Mouse (Mus musculus): Measurements from ENCODE around the gene Krt80. TPM values are rescaled to one million over a fixed set of nuclear protein-coding genes. Genes with fewer than 3 reads are reported as not detected.

The Krt80 gene
- polyA plus RNA-seq, 2 experiments: 3.3 to 3.8 TPM

DNA sequence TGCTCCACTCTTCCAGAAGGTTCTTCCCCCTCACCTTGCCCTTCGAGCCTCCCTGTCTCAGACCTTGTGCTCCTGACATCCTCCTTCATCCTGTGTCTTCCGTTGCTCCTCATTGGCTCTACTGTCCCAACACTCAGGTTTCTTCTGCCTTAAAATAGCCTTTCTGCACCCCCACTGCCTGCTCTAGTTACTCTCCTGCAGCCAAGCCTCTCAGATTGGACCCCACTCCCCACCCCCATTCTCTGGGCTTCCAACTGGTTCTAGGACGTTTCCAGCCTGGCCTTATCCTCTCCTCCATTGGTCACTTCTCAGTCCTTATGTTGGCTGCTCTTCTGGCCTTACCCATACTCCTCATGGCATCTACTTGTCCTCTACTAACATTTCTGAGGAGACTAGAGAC, 67.8 kb downstream of the Krt80 start:
- 78% methylated on average over 3 of the region's 3 CpGs for WGBS
- no peak for TF ChIP-seq POLR2A (IDR thresholded peaks at IDR 0.05; ENCODE audit: borderline replicate concordance, extremely low read depth, insufficient read depth, insufficient read length)
- Histone ChIP-seq H3K4me3 (replicated peaks; ENCODE audit: low read length) (no peak overlapping the region), H3K36me3 (ENCODE audit: control insufficient read depth, insufficient read depth, low read length) (no peaks in the 10 kb centered on the region), H3K9ac (ENCODE audit: low read depth, low read length, severe bottlenecking) (no peak overlapping the region), H3K9me3 (ENCODE audit: control insufficient read depth, low read length) (no peaks in the 10 kb centered on the region), H3K27me3 (ENCODE audit: control insufficient read depth, insufficient read depth, low read length) (no peaks in the 10 kb centered on the region), H3K4me1 (ENCODE audit: control insufficient read depth, insufficient read depth, low read length) (no peaks in the 10 kb centered on the region), H3K27ac (replicated peaks; ENCODE audit: low read depth, low read length) (no peak overlapping the region), H3K4me2 (replicated peaks; ENCODE audit: low read depth, low read length, severe bottlenecking) (no peak overlapping the region)
- no peak for ATAC-seq (ENCODE audit: low FRiP score, low read depth)
- DNase-seq (ENCODE audit: low spot score): no peak

- Histone ChIP-seq H3K9ac (ENCODE audit: low read depth, low read length, severe bottlenecking) (no peak overlapping the region), H3K4me1 (ENCODE audit: control insufficient read depth, insufficient read depth, low read length) (no peaks in the 10 kb centered on the region), H3K4me2 (replicated peaks; ENCODE audit: low read depth, low read length, severe bottlenecking) (no peak overlapping the region), H3K4me3 (replicated peaks; ENCODE audit: low read length) (no peak overlapping the region), H3K36me3 (ENCODE audit: control insufficient read depth, insufficient read depth, low read length) (no peaks in the 10 kb centered on the region), H3K9me3 (ENCODE audit: control insufficient read depth, low read length) (no peaks in the 10 kb centered on the region), H3K27me3 (ENCODE audit: control insufficient read depth, insufficient read depth, low read length) (no peaks in the 10 kb centered on the region), H3K27ac (replicated peaks; ENCODE audit: low read depth, low read length) (no peak overlapping the region)
- DNase-seq (ENCODE audit: low spot score): no peak
- no peak for ATAC-seq (ENCODE audit: low FRiP score, low read depth)
- 73% methylated on average over 6 of the region's 6 CpGs for WGBS
- no peak for TF ChIP-seq POLR2A (IDR thresholded peaks at IDR 0.05; ENCODE audit: borderline replicate concordance, extremely low read depth, insufficient read depth, insufficient read length)
These were observed 69.8 kb downstream of the Krt80 start for GRCm38 (mm10) chr15:101300128-101300527.

DNA sequence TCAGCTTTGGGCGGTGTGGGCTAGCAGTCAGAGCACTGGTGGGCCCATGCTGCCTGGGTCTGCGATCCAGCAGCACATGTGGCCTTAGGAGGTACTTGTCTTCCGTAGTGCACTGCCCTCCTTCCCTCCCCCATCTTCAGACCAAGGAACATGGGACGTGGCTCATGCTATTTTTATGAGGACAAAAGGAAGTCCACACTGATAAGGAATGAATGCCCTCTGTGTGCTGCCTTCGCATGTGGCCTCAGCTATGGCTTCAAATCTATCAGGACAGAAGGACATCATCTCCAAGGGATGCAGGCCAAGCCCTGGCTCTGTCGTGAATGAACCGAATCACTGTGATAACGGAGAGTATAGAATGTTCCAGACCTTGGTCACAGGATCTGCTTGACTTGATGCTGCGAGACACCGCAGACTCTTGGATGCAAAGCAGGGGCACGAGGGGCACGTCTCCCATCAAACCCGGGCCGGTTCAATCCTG, 70.4 kb downstream of the Krt80 start:
- no peak overlapping the region for H3K4me2 ChIP-seq (replicated peaks; ENCODE audit: low read depth, low read length, severe bottlenecking)

DNA sequence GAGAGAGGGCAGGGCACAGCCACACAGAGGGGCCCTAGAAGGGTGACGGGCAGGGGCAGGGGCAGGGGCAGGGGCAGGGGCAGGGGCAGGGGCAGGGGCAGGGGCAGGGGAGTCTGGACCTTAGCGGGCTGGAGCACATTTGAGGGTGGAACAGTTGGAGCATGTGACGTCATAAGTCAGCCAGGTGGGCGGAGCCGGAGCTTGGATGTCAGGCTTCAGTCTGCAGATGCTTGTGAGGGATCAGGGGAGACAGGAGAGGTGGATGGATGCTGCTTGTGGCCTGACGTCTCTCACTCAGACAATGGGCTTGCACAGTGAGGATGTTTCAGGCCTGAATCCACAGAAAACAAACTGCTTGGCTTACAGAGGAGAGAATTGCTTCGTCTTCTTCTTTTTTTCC, 71.4 kb downstream of the Krt80 start:
- TF ChIP-seq POLR2A (IDR thresholded peaks at IDR 0.05; ENCODE audit: borderline replicate concordance, extremely low read depth, insufficient read depth, insufficient read length): no peak
- ATAC-seq (ENCODE audit: low FRiP score, low read depth): no peak
- Histone ChIP-seq H3K36me3 (ENCODE audit: control insufficient read depth, insufficient read depth, low read length) (no peaks in the 10 kb centered on the region), H3K4me3 (replicated peaks; ENCODE audit: low read length) (no peak overlapping the region), H3K4me2 (replicated peaks; ENCODE audit: low read depth, low read length, severe bottlenecking) (peak overlapping the region; percentile 17; the same call in 1 of the 2 replicates), H3K27me3 (ENCODE audit: control insufficient read depth, insufficient read depth, low read length) (no peaks in the 10 kb centered on the region), H3K9me3 (ENCODE audit: control insufficient read depth, low read length) (no peaks in the 10 kb centered on the region), H3K27ac (replicated peaks; ENCODE audit: low read depth, low read length) (no peak overlapping the region), H3K4me1 (ENCODE audit: control insufficient read depth, insufficient read depth, low read length) (0 out of 2 replicates have a peak, but pooled peaks cover 1% of the 10 kb centered on the region), H3K9ac (ENCODE audit: low read depth, low read length, severe bottlenecking) (peak overlapping the region; percentile 28)
- WGBS: 14% methylated on average over 7 of the region's 7 CpGs
- DNase-seq (ENCODE audit: low spot score): no peak

More for the DNA sequence above, 70.4 kb downstream of the Krt80 start:
- no peak overlapping the region for H3K27ac ChIP-seq (replicated peaks; ENCODE audit: low read depth, low read length)
- H3K9me3 ChIP-seq (ENCODE audit: control insufficient read depth, low read length): no peaks in the 10 kb centered on the region
- no peak overlapping the region for H3K4me3 ChIP-seq (replicated peaks; ENCODE audit: low read length)
- no peaks in the 10 kb centered on the region for H3K36me3 ChIP-seq (ENCODE audit: control insufficient read depth, insufficient read depth, low read length)
- no peak overlapping the region for H3K9ac ChIP-seq (ENCODE audit: low read depth, low read length, severe bottlenecking)
- WGBS: 83% methylated on average over 14 of the region's 14 CpGs
- DNase-seq (ENCODE audit: low spot score): no peak
- ATAC-seq (ENCODE audit: low FRiP score, low read depth): no peak
- no peak for TF ChIP-seq POLR2A (IDR thresholded peaks at IDR 0.05; ENCODE audit: borderline replicate concordance, extremely low read depth, insufficient read depth, insufficient read length)
- no peaks in the 10 kb centered on the region for H3K4me1 ChIP-seq (ENCODE audit: control insufficient read depth, insufficient read depth, low read length)
- no peaks in the 10 kb centered on the region for H3K27me3 ChIP-seq (ENCODE audit: control insufficient read depth, insufficient read depth, low read length)

DNA sequence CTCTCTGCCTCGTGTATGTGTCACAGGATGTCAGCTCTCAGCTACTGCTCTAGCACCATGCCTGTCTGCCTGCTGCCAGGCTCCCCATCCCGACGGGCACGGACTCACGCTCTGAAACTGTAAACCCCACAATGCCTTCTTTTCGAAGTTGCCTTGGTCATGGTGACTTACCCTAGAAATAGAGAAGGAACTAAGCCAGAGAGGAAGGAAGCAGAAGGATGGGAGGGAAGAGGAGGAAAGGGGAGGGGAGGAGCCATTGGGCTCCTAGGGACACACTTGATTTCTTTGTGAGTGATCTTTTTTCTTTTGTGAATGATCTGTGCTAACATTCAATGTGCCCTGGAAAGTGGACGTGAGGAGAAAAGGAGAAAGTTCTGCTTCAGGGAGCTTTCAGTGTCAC, 72.0 kb downstream of the Krt80 start:
- 39% methylated on average over 7 of the region's 7 CpGs for WGBS
- peak overlapping the region; percentile 17; the same call in 1 of the 2 replicates for H3K4me2 ChIP-seq (replicated peaks; ENCODE audit: low read depth, low read length, severe bottlenecking)

More for the DNA sequence above, 72.0 kb downstream of the Krt80 start:
- Histone ChIP-seq H3K4me1 (ENCODE audit: control insufficient read depth, insufficient read depth, low read length) (peaks cover 7% of the 10 kb centered on the region; the same call in 1 of the 2 replicates), H3K27me3 (ENCODE audit: control insufficient read depth, insufficient read depth, low read length) (no peaks in the 10 kb centered on the region), H3K9ac (ENCODE audit: low read depth, low read length, severe bottlenecking) (peak overlapping the region; percentile 28; the same call in 1 of the 2 replicates), H3K36me3 (ENCODE audit: control insufficient read depth, insufficient read depth, low read length) (no peaks in the 10 kb centered on the region), H3K4me3 (replicated peaks; ENCODE audit: low read length) (no peak overlapping the region), H3K9me3 (ENCODE audit: control insufficient read depth, low read length) (no peaks in the 10 kb centered on the region), H3K27ac (replicated peaks; ENCODE audit: low read depth, low read length) (no peak overlapping the region)
- no peak for ATAC-seq (ENCODE audit: low FRiP score, low read depth)
- no peak for DNase-seq (ENCODE audit: low spot score)
- TF ChIP-seq POLR2A (IDR thresholded peaks at IDR 0.05; ENCODE audit: borderline replicate concordance, extremely low read depth, insufficient read depth, insufficient read length): no peak

MicroRNAs encoded within 50 kb of the gene (microRNA counts, 519-probe panel; counts per million panel counts)
- microRNA mmu-miR-1941-3p (1,940 counts per million, percentile 24 among the panel's probes with 10 or more counts), microRNA mmu-miR-1941-5p (not detected)

Small RNA genes lying within 50 kb of the gene (microRNA-seq; reads per million reads assigned to microRNA genes)
- 1.1 reads per million for gene Mir1941

Other genes with a start within 250 kb of the Krt80 start
- gene Acvrl1, start 241.6 kb downstream of the Krt80 start, polyA plus RNA-seq (2012; rRNA removed): 16.1 and 17.8 TPM in 2 replicates
- 8.2 and 10.2 TPM in 2 replicates for gene Acvrl1, start 241.6 kb downstream of the Krt80 start, polyA plus RNA-seq (2014; fragmentation: Nextera tagmentation; extraction: Ambion mirVana)
- 27.2 and 32.8 TPM in 2 replicates for gene Acvr1b, start 196.1 kb downstream of the Krt80 start, polyA plus RNA-seq (2012; rRNA removed)
- gene Acvr1b, start 196.1 kb downstream of the Krt80 start, polyA plus RNA-seq (2014; fragmentation: Nextera tagmentation; extraction: Ambion mirVana): 12.3 and 12.9 TPM in 2 replicates
- 20.5 and 25.8 TPM in 2 replicates for gene Grasp, start 146.0 kb downstream of the Krt80 start, polyA plus RNA-seq (2012; rRNA removed)
- 7.4 and 7.5 TPM in 2 replicates for gene Grasp, start 146.0 kb downstream of the Krt80 start, polyA plus RNA-seq (2014; fragmentation: Nextera tagmentation; extraction: Ambion mirVana)
- 19.6 and 31.2 TPM in 2 replicates for gene Nr4a1, start 115.9 kb downstream of the Krt80 start, polyA plus RNA-seq (2012; rRNA removed)
- gene Nr4a1, start 115.9 kb downstream of the Krt80 start, polyA plus RNA-seq (2014; fragmentation: Nextera tagmentation; extraction: Ambion mirVana): 9.9 and 10.5 TPM in 2 replicates
- gene Atg101, start 85.9 kb downstream of the Krt80 start, polyA plus RNA-seq (2012; rRNA removed): 42.9 and 47.2 TPM in 2 replicates
- 53.3 and 56.0 TPM in 2 replicates for gene Atg101, start 85.9 kb downstream of the Krt80 start, polyA plus RNA-seq (2014; fragmentation: Nextera tagmentation; extraction: Ambion mirVana)
- 1.0 and 2.2 TPM in 2 replicates for gene 6030408B16Rik, start 77.0 kb downstream of the Krt80 start, polyA plus RNA-seq (2012; rRNA removed)
- 0.74 and 1.8 TPM in 2 replicates for gene 6030408B16Rik, start 77.0 kb downstream of the Krt80 start, polyA plus RNA-seq (2014; fragmentation: Nextera tagmentation; extraction: Ambion mirVana)
- gene Krt7, start 40.9 kb upstream of the Krt80 start, polyA plus RNA-seq (2012; rRNA removed): 13.8 and 19.3 TPM in 2 replicates
- gene Krt7, start 40.9 kb upstream of the Krt80 start, polyA plus RNA-seq (2014; fragmentation: Nextera tagmentation; extraction: Ambion mirVana): 26.7 and 29.7 TPM in 2 replicates
- gene Krt87, start 68.6 kb upstream of the Krt80 start, polyA plus RNA-seq (2012; rRNA removed): 0.73 and 1.5 TPM in 2 replicates
- 0.61 and 0.89 TPM in 2 replicates for gene Krt87, start 68.6 kb upstream of the Krt80 start, polyA plus RNA-seq (2014; fragmentation: Nextera tagmentation; extraction: Ambion mirVana)
- 0.15 TPM in 1 of 2 replicates, not detected in the other for gene Krt88, start 77.6 kb upstream of the Krt80 start, polyA plus RNA-seq (2012; rRNA removed)
- not detected in 2 replicates for gene Krt88, start 77.6 kb upstream of the Krt80 start, polyA plus RNA-seq (2014; fragmentation: Nextera tagmentation; extraction: Ambion mirVana)
- gene Krt81, start 93.6 kb upstream of the Krt80 start, polyA plus RNA-seq (2012; rRNA removed): not detected in 2 replicates
- not detected in 2 replicates for gene Krt81, start 93.6 kb upstream of the Krt80 start, polyA plus RNA-seq (2014; fragmentation: Nextera tagmentation; extraction: Ambion mirVana)
- 0.15 TPM in 1 of 2 replicates, not detected in the other for gene Krt86, start 103.3 kb upstream of the Krt80 start, polyA plus RNA-seq (2012; rRNA removed)
- gene Krt86, start 103.3 kb upstream of the Krt80 start, polyA plus RNA-seq (2014; fragmentation: Nextera tagmentation; extraction: Ambion mirVana): 0.10 TPM in 1 of 2 replicates, not detected in the other
- 0.06 TPM in 1 of 2 replicates, not detected in the other for gene Krt83, start 121.3 kb upstream of the Krt80 start, polyA plus RNA-seq (2012; rRNA removed)
- not detected in 2 replicates for gene Krt83, start 121.3 kb upstream of the Krt80 start, polyA plus RNA-seq (2014; fragmentation: Nextera tagmentation; extraction: Ambion mirVana)
- gene Gm49425, start 147.1 kb upstream of the Krt80 start, polyA plus RNA-seq (2012; rRNA removed): 0.22 and 0.23 TPM in 2 replicates
- gene Gm49425, start 147.1 kb upstream of the Krt80 start, polyA plus RNA-seq (2014; fragmentation: Nextera tagmentation; extraction: Ambion mirVana): 0.30 and 0.45 TPM in 2 replicates
- gene Krt84, start 162.7 kb upstream of the Krt80 start, polyA plus RNA-seq (2012; rRNA removed): 0.92 and 1.8 TPM in 2 replicates
- gene Krt84, start 162.7 kb upstream of the Krt80 start, polyA plus RNA-seq (2014; fragmentation: Nextera tagmentation; extraction: Ambion mirVana): 4.8 and 8.1 TPM in 2 replicates
- gene Krt82, start 180.5 kb upstream of the Krt80 start, polyA plus RNA-seq (2012; rRNA removed): not detected in 2 replicates
- not detected in 2 replicates for gene Krt82, start 180.5 kb upstream of the Krt80 start, polyA plus RNA-seq (2014; fragmentation: Nextera tagmentation; extraction: Ambion mirVana)
- 0.06 and 0.08 TPM in 2 replicates for gene Krt90, start 192.8 kb upstream of the Krt80 start, polyA plus RNA-seq (2012; rRNA removed)
- gene Krt90, start 192.8 kb upstream of the Krt80 start, polyA plus RNA-seq (2014; fragmentation: Nextera tagmentation; extraction: Ambion mirVana): 0.07 and 0.10 TPM in 2 replicates
- 0.52 and 0.70 TPM in 2 replicates for gene Krt75, start 203.7 kb upstream of the Krt80 start, polyA plus RNA-seq (2012; rRNA removed)
- 0.93 and 0.96 TPM in 2 replicates for gene Krt75, start 203.7 kb upstream of the Krt80 start, polyA plus RNA-seq (2014; fragmentation: Nextera tagmentation; extraction: Ambion mirVana)